Mouse (Mus musculus): ENCODE measurements around the gene Vsig2. TPM values are rescaled to one million over a fixed set of nuclear protein-coding genes. Genes with fewer than 3 reads are reported as not detected.
A peak's percentile ranks its signal among the peaks of the same experiment; 100 is the strongest.

The Vsig2 gene
- polyA plus RNA-seq, 1 experiment from 2014 or later, result not detected

DNA sequence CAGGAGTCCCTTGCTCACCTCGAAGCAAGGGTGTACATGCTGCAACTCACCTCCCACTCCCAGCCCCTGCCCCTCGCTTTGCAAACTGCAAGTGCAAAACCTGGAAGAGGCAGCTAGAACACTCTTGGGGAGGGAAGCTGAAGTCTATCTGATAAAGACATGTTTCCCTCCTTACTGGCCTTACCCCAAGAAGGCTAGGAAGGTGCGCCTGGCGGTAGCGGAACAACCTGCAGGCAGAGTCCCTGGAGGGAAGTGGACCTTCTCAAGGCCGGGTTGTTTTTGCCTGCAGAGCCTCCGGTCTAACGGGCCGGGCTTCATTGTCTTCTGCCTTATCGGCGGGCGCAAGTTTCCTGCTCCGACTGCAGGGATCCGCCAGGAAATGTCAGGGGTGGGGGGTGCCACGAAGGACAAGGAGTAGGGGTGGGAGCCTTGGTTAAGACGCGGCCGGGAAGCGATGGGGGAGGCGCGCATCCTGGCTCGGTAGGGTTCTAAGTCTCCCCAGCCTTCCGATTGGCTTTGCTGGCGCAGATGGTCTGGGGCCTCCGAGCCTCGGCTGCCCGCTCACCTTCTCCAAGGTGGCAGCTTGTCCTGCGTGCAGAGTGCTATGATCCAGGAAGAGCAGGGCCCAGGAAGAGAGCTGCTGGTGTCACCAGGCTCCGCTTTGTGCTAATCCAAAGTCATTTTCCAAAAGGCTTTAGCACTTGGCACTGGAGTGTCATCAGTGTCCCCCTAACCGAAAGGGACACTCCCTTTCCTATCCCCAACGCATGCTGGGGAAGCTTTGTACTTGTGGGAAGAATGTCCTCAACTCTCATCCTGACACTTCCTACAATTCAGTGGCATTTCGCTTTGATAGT lies 8.8 kb upstream of the Vsig2 start:
- ATAC-seq (ENCODE audit: low FRiP score), result peak; percentile 43
- peak; percentile 94 for DNase-seq (ENCODE audit: low spot score, missing footprints)
- Histone ChIP-seq H3K27ac (ENCODE audit: low read depth, low read length) (no peak overlapping the region), H3K9me3 (ENCODE audit: control insufficient read depth, low read length) (peaks cover 3% of the 10 kb centered on the region; the same call in 1 of the 2 replicates), H3K4me1 (ENCODE audit: control insufficient read depth, insufficient read depth, low read length) (peaks cover 15% of the 10 kb centered on the region), H3K9ac (ENCODE audit: low read length) (peak overlapping the region; percentile 13; the same call in 1 of the 2 replicates), H3K4me2 (peak overlapping the region; percentile 38), H3K27me3 (ENCODE audit: control insufficient read depth, insufficient read depth, low read length) (peaks cover 60% of the 10 kb centered on the region), H3K36me3 (ENCODE audit: control insufficient read depth, insufficient read depth, low read length) (no peaks in the 10 kb centered on the region), H3K4me3 (ENCODE audit: low read depth, low read length) (peak overlapping the region; percentile 15)
- WGBS, result under 1% methylated on average over 32 of the region's 32 CpGs

DNA sequence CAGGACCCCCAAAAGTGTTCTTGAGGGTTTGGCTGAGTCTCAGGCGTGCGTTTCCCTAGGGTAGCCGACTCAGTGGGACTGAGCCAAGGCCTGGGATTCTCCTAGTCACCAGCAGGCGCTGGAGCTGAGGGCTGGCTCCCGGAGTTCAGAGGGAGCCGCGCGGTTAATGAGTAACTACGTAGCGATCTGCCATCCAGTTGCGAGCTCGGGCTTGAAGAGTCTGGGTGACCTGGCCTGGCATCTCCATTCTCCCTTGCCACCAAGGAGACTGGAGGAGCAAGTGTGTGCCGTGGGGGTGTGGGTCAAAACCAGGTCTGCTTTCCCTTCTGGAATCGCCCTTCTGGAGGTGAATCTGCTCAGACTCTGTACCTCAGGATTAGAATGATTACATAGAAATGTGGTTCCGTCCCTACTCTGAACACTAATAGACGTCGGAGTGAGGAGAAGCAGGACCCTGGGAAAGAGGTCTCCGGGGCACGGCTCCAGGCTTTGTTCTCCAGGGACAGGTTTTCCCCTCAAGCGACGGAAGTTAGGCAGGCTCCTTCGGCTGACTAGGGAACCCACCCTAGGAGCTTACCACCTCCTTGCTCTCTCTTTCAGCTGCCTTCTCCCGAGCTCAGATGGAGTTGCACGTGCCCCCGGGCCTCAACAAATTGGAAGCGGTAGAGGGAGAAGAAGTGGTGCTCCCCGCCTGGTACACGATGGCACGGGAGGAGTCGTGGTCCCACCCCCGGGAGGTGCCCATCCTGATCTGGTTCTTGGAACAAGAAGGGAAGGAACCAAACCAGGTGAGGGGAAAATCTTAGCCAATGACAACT lies 8.0 kb upstream of the Vsig2 start:
- peak; percentile 73; the same call in 1 of the 2 replicates for ATAC-seq (ENCODE audit: low FRiP score)
- H3K9me3 ChIP-seq (ENCODE audit: control insufficient read depth, low read length), result peaks cover 2% of the 10 kb centered on the region; the same call in 1 of the 2 replicates
- peak; percentile 95 for DNase-seq (ENCODE audit: low spot score, missing footprints)
- H3K27ac ChIP-seq (ENCODE audit: low read depth, low read length), result no peak overlapping the region
- peak overlapping the region; percentile 22; the same call in 1 of the 2 replicates for H3K9ac ChIP-seq (ENCODE audit: low read length)
- H3K27me3 ChIP-seq (ENCODE audit: control insufficient read depth, insufficient read depth, low read length), result peaks cover 55% of the 10 kb centered on the region
- H3K4me3 ChIP-seq (ENCODE audit: low read depth, low read length), result peak overlapping the region; percentile 15
- WGBS, result 1% methylated on average over 31 of the region's 31 CpGs
- H3K4me1 ChIP-seq (ENCODE audit: control insufficient read depth, insufficient read depth, low read length), result peaks cover 15% of the 10 kb centered on the region
- H3K4me2 ChIP-seq, result peak overlapping the region; percentile 38
- no peaks in the 10 kb centered on the region for H3K36me3 ChIP-seq (ENCODE audit: control insufficient read depth, insufficient read depth, low read length)

DNA sequence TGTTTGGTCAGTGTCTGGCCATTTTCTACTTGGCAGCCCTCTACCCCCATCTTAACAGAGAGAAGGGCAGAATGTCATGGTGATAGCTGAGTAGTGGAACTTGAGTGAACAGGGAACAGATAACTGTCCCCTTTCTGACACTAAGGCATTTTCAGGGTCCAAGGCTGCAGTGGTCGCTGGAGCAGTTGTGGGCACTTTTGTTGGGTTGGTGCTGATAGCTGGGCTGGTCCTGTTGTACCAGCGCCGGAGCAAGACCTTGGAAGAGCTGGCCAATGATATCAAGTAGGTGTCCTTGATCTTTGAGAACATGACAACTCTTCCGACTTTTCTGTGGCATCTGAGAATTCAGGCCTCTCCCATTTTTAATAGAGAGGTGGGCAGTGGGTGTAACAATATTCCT lies 2.2 kb upstream of the Vsig2 start:
- no peak for DNase-seq (ENCODE audit: low spot score, missing footprints)
- no peak overlapping the region for H3K4me2 ChIP-seq
- H3K4me3 ChIP-seq (ENCODE audit: low read depth, low read length), result no peak overlapping the region
- H3K27ac ChIP-seq (ENCODE audit: low read depth, low read length), result no peak overlapping the region
- no peaks in the 10 kb centered on the region for H3K9me3 ChIP-seq (ENCODE audit: control insufficient read depth, low read length)
- ATAC-seq (ENCODE audit: low FRiP score), result no peak
- WGBS, result 87% methylated on average over 4 of the region's 4 CpGs
- no peak overlapping the region for H3K9ac ChIP-seq (ENCODE audit: low read length)
- no peaks in the 10 kb centered on the region for H3K4me1 ChIP-seq (ENCODE audit: control insufficient read depth, insufficient read depth, low read length)
- H3K36me3 ChIP-seq (ENCODE audit: control insufficient read depth, insufficient read depth, low read length), result no peaks in the 10 kb centered on the region
- peaks cover 10% of the 10 kb centered on the region; the same call in 1 of the 2 replicates for H3K27me3 ChIP-seq (ENCODE audit: control insufficient read depth, insufficient read depth, low read length)

DNA sequence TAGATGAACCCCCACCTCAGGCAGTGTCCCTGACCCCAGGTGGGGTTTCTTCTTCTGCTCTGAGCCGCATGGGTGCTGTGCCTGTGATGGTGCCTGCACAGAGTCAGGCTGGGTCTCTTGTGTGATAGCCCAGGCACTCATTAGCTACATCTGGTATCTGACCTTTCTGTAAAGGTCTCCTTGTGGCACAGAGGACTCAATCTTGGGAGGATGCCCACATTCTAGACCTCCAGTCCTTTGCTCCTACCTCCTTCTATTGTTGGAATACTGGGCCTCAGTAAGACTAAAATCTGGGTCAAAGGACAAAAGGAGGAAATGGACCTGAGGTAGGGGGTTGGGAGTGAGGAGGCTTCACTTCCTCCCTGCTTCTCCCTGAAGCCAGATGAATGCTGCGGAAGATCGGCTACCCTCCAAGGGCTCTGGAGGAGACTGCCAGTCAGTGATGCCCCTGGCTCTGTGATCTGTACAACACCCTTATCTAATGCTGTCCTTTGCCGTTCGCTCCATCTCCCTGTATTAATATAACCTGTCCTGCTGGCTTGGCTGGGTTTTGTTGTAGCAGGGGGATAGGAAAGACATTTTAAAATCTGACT lies 1.3 kb upstream of the Vsig2 start:
- Histone ChIP-seq H3K9ac (ENCODE audit: low read length) (no peak overlapping the region), H3K4me2 (no peak overlapping the region), H3K4me3 (ENCODE audit: low read depth, low read length) (no peak overlapping the region), H3K36me3 (ENCODE audit: control insufficient read depth, insufficient read depth, low read length) (no peaks in the 10 kb centered on the region), H3K27me3 (ENCODE audit: control insufficient read depth, insufficient read depth, low read length) (peaks cover 4% of the 10 kb centered on the region; the same call in 1 of the 2 replicates), H3K9me3 (ENCODE audit: control insufficient read depth, low read length) (no peaks in the 10 kb centered on the region), H3K27ac (ENCODE audit: low read depth, low read length) (no peak overlapping the region), H3K4me1 (ENCODE audit: control insufficient read depth, insufficient read depth, low read length) (no peaks in the 10 kb centered on the region)
- ATAC-seq (ENCODE audit: low FRiP score), result no peak
- 77% methylated on average over 5 of the region's 5 CpGs for WGBS
- DNase-seq (ENCODE audit: low spot score, missing footprints), result no peak

DNA sequence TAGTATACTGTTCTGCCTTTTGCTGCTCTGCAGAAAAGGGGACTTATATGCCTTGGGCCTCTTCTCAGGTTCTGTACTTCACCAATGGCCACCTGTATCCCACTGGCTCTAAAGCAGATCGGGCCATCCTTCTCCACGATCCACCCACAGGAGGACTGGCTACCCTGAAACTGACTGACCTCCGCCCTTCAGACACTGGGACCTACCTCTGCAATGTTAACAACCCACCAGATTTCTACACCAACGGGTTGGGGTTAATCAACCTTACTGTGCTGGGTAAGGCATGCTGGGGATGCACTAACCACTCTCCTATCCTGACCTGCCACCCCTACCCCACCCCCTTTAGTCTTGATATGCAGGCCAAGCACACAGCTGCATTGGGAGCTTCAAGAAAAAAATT lies 1.2 kb downstream of the Vsig2 start:
- WGBS, result 89% methylated on average over 4 of the region's 4 CpGs
- Histone ChIP-seq H3K4me1 (ENCODE audit: control insufficient read depth, insufficient read depth, low read length) (peaks cover 10% of the 10 kb centered on the region), H3K36me3 (ENCODE audit: control insufficient read depth, insufficient read depth, low read length) (no peaks in the 10 kb centered on the region), H3K4me3 (ENCODE audit: low read depth, low read length) (no peak overlapping the region), H3K27ac (ENCODE audit: low read depth, low read length) (no peak overlapping the region), H3K4me2 (no peak overlapping the region), H3K27me3 (ENCODE audit: control insufficient read depth, insufficient read depth, low read length) (peaks cover 10% of the 10 kb centered on the region), H3K9ac (ENCODE audit: low read length) (no peak overlapping the region), H3K9me3 (ENCODE audit: control insufficient read depth, low read length) (no peaks in the 10 kb centered on the region)
- ATAC-seq (ENCODE audit: low FRiP score) (no peak), DNase-seq (ENCODE audit: low spot score, missing footprints) (no peak)

DNA sequence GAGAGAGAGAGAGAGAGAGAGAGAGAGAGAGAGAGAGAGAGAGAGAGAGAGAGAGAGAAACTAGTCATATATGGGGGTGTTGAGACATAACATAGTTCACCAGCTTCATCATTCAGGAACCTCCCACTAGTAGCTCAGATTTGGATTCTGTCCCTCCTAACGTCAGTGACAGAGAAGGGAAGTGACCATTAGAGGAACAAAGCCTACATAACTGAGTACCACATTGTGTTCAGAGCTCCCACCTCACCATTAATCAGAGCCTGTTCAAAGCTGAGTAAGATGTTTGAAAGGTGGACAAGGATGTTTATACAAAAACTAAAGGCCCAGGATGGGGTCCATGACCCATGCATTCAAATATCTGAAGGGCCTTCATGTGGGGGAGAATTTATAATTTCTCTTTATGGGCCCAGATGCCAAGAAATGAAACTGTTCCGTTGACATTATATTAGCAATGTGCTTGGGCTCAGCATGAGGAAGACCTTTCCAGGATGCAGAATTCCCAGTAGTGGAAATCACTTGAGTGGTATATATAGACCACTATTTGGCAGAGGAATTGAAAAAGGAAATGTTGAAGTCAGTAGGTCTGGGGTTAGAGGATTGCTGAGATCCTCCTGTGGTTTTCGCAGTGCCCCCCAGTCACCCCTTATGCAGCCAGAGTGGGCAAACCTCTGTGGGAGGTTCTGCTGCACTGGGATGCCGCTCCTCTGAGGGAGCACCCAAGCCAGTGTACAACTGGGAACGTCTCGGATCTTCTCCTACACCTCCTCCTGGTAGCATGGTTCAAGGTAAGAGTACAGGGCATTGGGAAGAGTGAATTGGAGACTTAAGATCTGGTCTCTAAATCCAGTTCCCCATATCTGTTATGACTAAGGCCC lies 1.9 kb downstream of the Vsig2 start:
- Histone ChIP-seq H3K27ac (ENCODE audit: low read depth, low read length) (no peak overlapping the region), H3K4me1 (ENCODE audit: control insufficient read depth, insufficient read depth, low read length) (peaks cover 10% of the 10 kb centered on the region), H3K9ac (ENCODE audit: low read length) (no peak overlapping the region), H3K4me2 (no peak overlapping the region), H3K4me3 (ENCODE audit: low read depth, low read length) (no peak overlapping the region), H3K27me3 (ENCODE audit: control insufficient read depth, insufficient read depth, low read length) (peaks cover 17% of the 10 kb centered on the region), H3K36me3 (ENCODE audit: control insufficient read depth, insufficient read depth, low read length) (no peaks in the 10 kb centered on the region), H3K9me3 (ENCODE audit: control insufficient read depth, low read length) (no peaks in the 10 kb centered on the region)
- DNase-seq (ENCODE audit: low spot score, missing footprints) (no peak), ATAC-seq (ENCODE audit: low FRiP score) (no peak)
- WGBS, result 81% methylated on average over 6 of the region's 6 CpGs

DNA sequence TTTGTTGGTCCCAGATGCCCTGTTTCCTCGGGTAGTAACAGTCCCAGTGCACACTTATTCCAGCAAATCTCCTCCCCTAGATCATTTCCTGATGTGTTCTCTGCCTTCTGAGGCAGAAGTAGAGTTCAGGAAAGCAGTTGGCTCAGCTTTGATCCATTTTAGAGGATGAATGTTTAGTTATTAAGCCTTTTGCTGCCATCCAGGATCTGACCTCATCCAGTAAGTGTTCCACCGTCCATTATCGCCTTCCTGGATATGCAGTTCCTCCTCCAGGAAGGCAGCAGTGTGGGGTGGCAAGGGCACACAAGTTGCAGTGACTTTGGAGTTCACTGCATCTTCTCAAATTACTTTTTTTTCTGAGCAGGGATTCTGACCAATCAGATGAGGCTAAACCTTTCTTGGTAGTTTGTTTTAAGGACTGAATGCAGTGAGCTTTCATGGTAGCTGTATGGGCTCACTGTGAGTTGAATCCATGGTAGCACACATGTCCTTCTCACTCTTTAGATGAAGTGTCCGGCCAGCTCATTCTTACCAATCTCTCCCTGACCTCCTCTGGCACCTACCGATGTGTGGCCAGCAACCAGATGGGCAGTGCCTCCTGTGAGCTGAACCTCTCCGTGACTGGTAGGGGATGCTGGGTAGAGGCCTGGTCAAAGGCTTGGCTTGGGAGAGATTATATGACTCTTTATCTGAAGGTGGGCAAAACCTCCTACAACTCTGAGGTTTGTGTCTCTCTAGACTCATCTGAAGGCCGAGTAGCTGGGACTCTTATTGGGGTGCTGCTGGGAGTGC lies 3.0 kb downstream of the Vsig2 start:
- H3K9me3 ChIP-seq (ENCODE audit: control insufficient read depth, low read length), result no peaks in the 10 kb centered on the region
- no peaks in the 10 kb centered on the region for H3K36me3 ChIP-seq (ENCODE audit: control insufficient read depth, insufficient read depth, low read length)
- 80% methylated on average over 7 of the region's 7 CpGs for WGBS
- ATAC-seq (ENCODE audit: low FRiP score), result no peak
- no peak for DNase-seq (ENCODE audit: low spot score, missing footprints)
- H3K27me3 ChIP-seq (ENCODE audit: control insufficient read depth, insufficient read depth, low read length), result peaks cover 25% of the 10 kb centered on the region
- H3K4me1 ChIP-seq (ENCODE audit: control insufficient read depth, insufficient read depth, low read length), result peaks cover 10% of the 10 kb centered on the region
- H3K4me2 ChIP-seq, result no peak overlapping the region
- no peak overlapping the region for H3K9ac ChIP-seq (ENCODE audit: low read length)
- no peak overlapping the region for H3K27ac ChIP-seq (ENCODE audit: low read depth, low read length)
- no peak overlapping the region for H3K4me3 ChIP-seq (ENCODE audit: low read depth, low read length)

Measured in midbrain, embryonic 11.5 days (tissue).